10 mouse cellular contexts compared by ENCODE assay signal in the genomic region with DNA sequence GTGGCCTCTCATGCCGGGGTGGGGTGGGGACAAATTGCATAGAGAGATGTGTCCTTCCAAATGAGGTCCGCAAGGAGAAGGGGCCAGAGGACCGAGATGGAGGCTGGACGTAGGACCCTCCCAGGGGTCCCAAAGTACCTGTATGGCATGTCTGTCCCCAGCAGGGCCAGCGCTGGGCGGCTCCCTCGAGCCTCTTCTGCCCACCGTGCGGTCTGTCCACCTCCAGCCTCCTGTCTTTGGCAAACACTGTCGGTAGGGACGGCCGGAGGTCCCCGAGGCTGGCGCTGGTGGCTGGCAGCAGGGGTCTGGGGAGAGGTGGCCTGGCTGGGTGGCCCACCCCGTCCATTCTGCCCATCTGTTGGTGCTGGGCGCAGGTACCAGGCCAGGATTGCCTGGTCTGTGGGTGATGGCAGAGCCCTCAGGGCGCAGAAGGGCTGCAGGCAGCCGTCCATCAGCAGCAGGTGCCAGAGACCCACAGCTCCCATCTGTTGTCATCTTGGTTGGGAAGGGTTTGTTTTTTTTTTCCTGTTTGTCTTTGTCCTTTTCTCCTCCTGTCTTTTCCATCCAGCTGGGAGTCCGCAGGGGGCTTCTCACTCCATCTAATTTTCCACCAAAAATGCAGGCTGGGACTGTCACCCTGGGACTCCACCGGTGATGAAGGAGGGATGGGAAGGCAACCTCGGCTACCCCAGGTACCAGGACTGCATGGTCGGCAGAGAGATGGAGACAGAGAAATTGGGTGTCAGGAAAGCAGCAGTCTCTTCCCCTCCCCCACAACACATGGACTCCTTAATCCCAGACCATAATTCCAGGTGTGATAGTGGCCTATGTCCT. TPM values are rescaled to one million over a fixed set of nuclear protein-coding genes. Genes with fewer than 3 reads are reported as not detected.
A peak's percentile ranks its signal among the peaks of the same experiment; 100 is the strongest.
DNase-seq lines count a peak whose midpoint lies in the region; ATAC-seq and TF ChIP-seq lines count a peak whose summit lies in the region.
"Had no signal": no experiment of that assay in that cellular context is flagged by ENCODE, and none has a peak within 500 bp of the region (broad histone marks: within the 10 kb centered on the region; RNA-seq: fewer than 3 reads in every experiment).

No protein-coding gene starts in this region.

- H3K4me2 ChIP-seq in lung, embryonic 14.5 days: no peak overlapping the region; the same call in 1 of the 2 replicates
- no peak overlapping the region for H3K4me2 ChIP-seq in intestine, embryonic 15.5 days (replicated peaks)
- no peak overlapping the region; the same call in 1 of the 2 replicates for H3K4me2 ChIP-seq in neural tube, embryonic 14.5 days (ENCODE audit: low read depth, low read length)

- no peaks in the 10 kb centered on the region for H3K27me3 ChIP-seq in lung, embryonic 14.5 days (ENCODE audit: insufficient read depth, low read length)
- no peaks in the 10 kb centered on the region for H3K27me3 ChIP-seq in intestine, embryonic 15.5 days (replicated peaks)
- no peaks in the 10 kb centered on the region for H3K27me3 ChIP-seq in neural tube, embryonic 14.5 days (ENCODE audit: control insufficient read depth, insufficient read depth, low read length)

- H3K27ac ChIP-seq in lung, embryonic 14.5 days (ENCODE audit: low read depth): peak overlapping the region; percentile 88; the same call in 1 of the 2 replicates
- H3K27ac ChIP-seq in intestine, embryonic 15.5 days: 0 out of 2 replicates have a peak overlapping the region, but pooled peaks have one; percentile 82
- H3K27ac ChIP-seq in neural tube, embryonic 14.5 days (ENCODE audit: low read depth, low read length): 0 out of 2 replicates have a peak overlapping the region, but pooled peaks have one; percentile 81

- no peak for TF ChIP-seq CTCF in lung, embryonic 14.5 days (IDR thresholded peaks at IDR 0.05; ENCODE audit: low read depth)

- WGBS in lung, embryonic 14.5 days: 53% methylated on average over 22 of the region's 22 CpGs
- 66% methylated on average over 22 of the region's 22 CpGs for WGBS in intestine, embryonic 15.5 days
- 37% methylated on average over 17 of the region's 22 CpGs for WGBS in neural tube, embryonic 14.5 days

- ATAC-seq in lung, embryonic 14.5 days (ENCODE audit: insufficient read depth): no peak
- no peak for ATAC-seq in intestine, embryonic 15.5 days
- ATAC-seq in neural tube, embryonic 14.5 days (ENCODE audit: low read depth): no peak

- no peak overlapping the region for H3K9ac ChIP-seq in lung, embryonic 14.5 days
- H3K9ac ChIP-seq in intestine, embryonic 15.5 days: no peak overlapping the region
- H3K9ac ChIP-seq in neural tube, embryonic 14.5 days (replicated peaks; ENCODE audit: low read depth, low read length): no peak overlapping the region

- no peak overlapping the region for H3K4me3 ChIP-seq in lung, embryonic 14.5 days (ENCODE audit: low read depth, low read length)
- no peak overlapping the region for H3K4me3 ChIP-seq in intestine, embryonic 15.5 days (replicated peaks)
- H3K4me3 ChIP-seq in neural tube, embryonic 14.5 days (ENCODE audit: low read depth, low read length): 0 out of 2 replicates have a peak overlapping the region, but pooled peaks have one; percentile 7
- H3K4me3 ChIP-seq: erythroblast, embryonic 14.5 days had no signal

- no peak for DNase-seq in lung, embryonic 14.5 days
- DNase-seq in lung, adult 18-20 months: no peak
- peak; percentile 89 to 90 for DNase-seq in cerebellum, postnatal 36 days
- no peak for DNase-seq in adipocyte (ENCODE audit: low spot score)
- no peak for DNase-seq in retina, postnatal 1 day
- DNase-seq in right cerebral cortex, postnatal 36 days (ENCODE audit: low spot score in 2 of 2): no peak
- DNase-seq: thymus, postnatal 36 days had no signal

- H3K9me3 ChIP-seq in lung, embryonic 14.5 days (ENCODE audit: low read depth, low read length): no peaks in the 10 kb centered on the region
- H3K9me3 ChIP-seq in intestine, embryonic 15.5 days: no peaks in the 10 kb centered on the region
- H3K9me3 ChIP-seq in neural tube, embryonic 14.5 days (ENCODE audit: control insufficient read depth, low read length): no peaks in the 10 kb centered on the region

- peaks cover 76% of the 10 kb centered on the region for H3K36me3 ChIP-seq in lung, embryonic 14.5 days (ENCODE audit: insufficient read depth)
- peaks cover 18% of the 10 kb centered on the region for H3K36me3 ChIP-seq in intestine, embryonic 15.5 days
- H3K36me3 ChIP-seq in neural tube, embryonic 14.5 days (ENCODE audit: control insufficient read depth, insufficient read depth, low read length): peaks cover 32% of the 10 kb centered on the region

- peaks cover 24% of the 10 kb centered on the region for H3K4me1 ChIP-seq in lung, embryonic 14.5 days (ENCODE audit: insufficient read depth)
- peaks cover 37% of the 10 kb centered on the region for H3K4me1 ChIP-seq in intestine, embryonic 15.5 days (replicated peaks)
- H3K4me1 ChIP-seq in neural tube, embryonic 14.5 days (ENCODE audit: control insufficient read depth, insufficient read depth, low read length): peaks cover 36% of the 10 kb centered on the region

RNA-seq across cellular contexts. Expression of a gene that starts 7.7 kb away (rescaled TPM):
- polyA plus RNA-seq in lung, embryonic 14.5 days (2014; fragmentation: Nextera tagmentation; extraction: Ambion mirVana): 2.8 and 3.3 TPM in 2 replicates
- 235 and 288 TPM in 2 replicates for polyA plus RNA-seq in intestine, embryonic 15.5 days (2015; fragmentation: Nextera tagmentation; extraction: Ambion mirVana)
- polyA plus RNA-seq in neural tube, embryonic 14.5 days (2014; fragmentation: Nextera tagmentation; extraction: Ambion mirVana): 1.3 and 2.0 TPM in 2 replicates
- polyA plus RNA-seq: erythroblast, embryonic 14.5 days had no signal

RNA-seq across cellular contexts. Expression of a gene that starts 11.8 kb away (rescaled TPM):
- 1.3 and 1.4 TPM in 2 replicates for polyA plus RNA-seq in lung, embryonic 14.5 days (2014; fragmentation: Nextera tagmentation; extraction: Ambion mirVana)
- 1.4 TPM in 1 of 2 replicates, not detected in the other for polyA plus RNA-seq in intestine, embryonic 15.5 days (2015; fragmentation: Nextera tagmentation; extraction: Ambion mirVana)
- polyA plus RNA-seq in neural tube, embryonic 14.5 days (2014; fragmentation: Nextera tagmentation; extraction: Ambion mirVana): 2.0 and 4.4 TPM in 2 replicates

RNA-seq across cellular contexts. Expression of a gene that starts 16.3 kb away (rescaled TPM):
- polyA plus RNA-seq in lung, embryonic 14.5 days (2014; fragmentation: Nextera tagmentation; extraction: Ambion mirVana): 2.8 and 3.8 TPM in 2 replicates
- 2.8 and 3.6 TPM in 2 replicates for polyA plus RNA-seq in intestine, embryonic 15.5 days (2015; fragmentation: Nextera tagmentation; extraction: Ambion mirVana)
- polyA plus RNA-seq in neural tube, embryonic 14.5 days (2014; fragmentation: Nextera tagmentation; extraction: Ambion mirVana): 4.3 and 6.3 TPM in 2 replicates

RNA-seq across cellular contexts. Expression of a gene that starts 16.4 kb away (rescaled TPM):
- 57.5 and 67.0 TPM in 2 replicates for polyA plus RNA-seq in lung, embryonic 14.5 days (2014; fragmentation: Nextera tagmentation; extraction: Ambion mirVana)
- 89.2 and 100 TPM in 2 replicates for polyA plus RNA-seq in intestine, embryonic 15.5 days (2015; fragmentation: Nextera tagmentation; extraction: Ambion mirVana)
- polyA plus RNA-seq in neural tube, embryonic 14.5 days (2014; fragmentation: Nextera tagmentation; extraction: Ambion mirVana): 61.0 and 68.0 TPM in 2 replicates

RNA-seq across cellular contexts. Expression of a gene that starts 22.3 kb away (rescaled TPM):
- polyA plus RNA-seq in lung, embryonic 14.5 days (2014; fragmentation: Nextera tagmentation; extraction: Ambion mirVana): 109 and 116 TPM in 2 replicates
- polyA plus RNA-seq in intestine, embryonic 15.5 days (2015; fragmentation: Nextera tagmentation; extraction: Ambion mirVana): 83.2 and 85.7 TPM in 2 replicates
- polyA plus RNA-seq in neural tube, embryonic 14.5 days (2014; fragmentation: Nextera tagmentation; extraction: Ambion mirVana): 114 and 125 TPM in 2 replicates

Comparison
In these comparisons a context has a peak if more than half of its experiments do, and no peak if none do; other contexts are left out.
1. DNase-seq: peak in cerebellum, postnatal 36 days (2 of 2); none in lung, embryonic 14.5 days (single experiment), lung, adult 18-20 months (0 of 2), adipocyte (single experiment), retina, postnatal 1 day (single experiment) and right cerebral cortex, postnatal 36 days (0 of 2).
2. RNA of a gene that starts 7.7 kb away (polyA plus RNA-seq): 235 to 288 TPM in intestine, embryonic 15.5 days; 2.8 to 3.3 TPM in lung, embryonic 14.5 days and 1.3 to 2.0 TPM in neural tube, embryonic 14.5 days; every median in the first group is over 10 times any median in the second.
3. Peak in every context shown above with its lines, with median percentiles within 50 percentile points of each other: H3K27ac ChIP-seq.